Mouse (Mus musculus): ENCODE results near the gene F8a.
"Not testable (repeated sequence)": the region's sequence is repeated elsewhere in the genome, so short reads cannot be mapped to it uniquely, and the experiment has no call there.

F8a gene

DNA sequence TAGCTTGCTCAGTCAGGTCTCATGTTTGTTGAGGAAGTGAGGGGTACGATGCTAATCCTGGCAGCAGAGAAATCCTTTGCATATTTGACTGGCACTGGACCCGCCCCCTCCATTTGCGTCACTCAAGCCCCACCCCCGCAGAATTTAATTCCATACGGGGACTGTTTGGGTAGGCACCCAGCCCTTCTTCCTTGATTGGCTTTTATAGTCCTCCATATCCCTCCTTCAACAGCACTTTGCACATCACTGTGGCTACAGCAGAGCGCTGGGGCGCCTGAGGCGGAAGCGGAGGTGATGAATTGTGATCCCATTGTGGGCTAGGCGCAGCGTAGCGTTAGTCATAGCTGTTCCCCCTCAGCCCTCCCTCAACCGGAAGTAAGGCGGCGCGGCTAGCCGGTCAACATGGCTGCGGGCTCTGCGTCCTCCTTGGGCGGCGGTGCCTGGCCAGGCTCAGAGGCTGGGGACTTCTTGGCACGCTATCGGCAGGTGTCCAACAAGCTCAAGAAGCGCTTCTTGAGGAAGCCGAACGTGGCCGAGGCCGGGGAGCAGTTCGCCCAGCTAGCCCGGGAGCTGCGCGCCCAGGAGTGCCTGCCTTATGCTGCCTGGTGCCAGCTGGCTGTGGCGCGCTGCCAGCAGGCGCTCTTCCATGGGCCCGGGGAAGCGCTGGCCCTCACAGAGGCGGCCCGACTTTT is at the start of gene F8a:
F8a (plus strand) TSS at position 378 of the 692 bp plus-strand sequence.
- peak; percentile 87 to 88 for DNase-seq

DNA sequence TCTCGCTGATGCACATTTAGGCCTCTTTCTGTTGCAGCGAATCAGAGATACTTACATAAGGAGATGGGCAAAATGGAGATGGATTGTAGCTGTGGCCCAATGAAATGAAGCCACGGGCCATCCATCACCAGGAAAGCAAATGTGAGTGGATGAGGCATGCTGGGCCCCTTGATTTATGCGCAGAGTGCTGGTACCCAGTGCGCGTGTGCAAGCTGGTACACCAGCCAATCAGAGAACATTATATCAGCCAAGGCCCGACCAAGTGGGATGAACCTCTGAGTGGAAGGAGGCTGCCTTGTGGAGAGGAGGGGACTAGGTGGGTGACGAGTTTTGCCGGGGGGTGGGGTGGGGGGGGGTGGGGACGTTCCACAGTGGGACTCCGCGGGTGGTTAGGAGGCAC is 36.2 kb upstream of the F8a start, which contains the start of gene Xlr3b:
Xlr3b (plus strand) TSS at position 274 of the 400 bp plus-strand sequence.
- peak in 1 of 2 experiments; percentile 11 for DNase-seq

DNA sequence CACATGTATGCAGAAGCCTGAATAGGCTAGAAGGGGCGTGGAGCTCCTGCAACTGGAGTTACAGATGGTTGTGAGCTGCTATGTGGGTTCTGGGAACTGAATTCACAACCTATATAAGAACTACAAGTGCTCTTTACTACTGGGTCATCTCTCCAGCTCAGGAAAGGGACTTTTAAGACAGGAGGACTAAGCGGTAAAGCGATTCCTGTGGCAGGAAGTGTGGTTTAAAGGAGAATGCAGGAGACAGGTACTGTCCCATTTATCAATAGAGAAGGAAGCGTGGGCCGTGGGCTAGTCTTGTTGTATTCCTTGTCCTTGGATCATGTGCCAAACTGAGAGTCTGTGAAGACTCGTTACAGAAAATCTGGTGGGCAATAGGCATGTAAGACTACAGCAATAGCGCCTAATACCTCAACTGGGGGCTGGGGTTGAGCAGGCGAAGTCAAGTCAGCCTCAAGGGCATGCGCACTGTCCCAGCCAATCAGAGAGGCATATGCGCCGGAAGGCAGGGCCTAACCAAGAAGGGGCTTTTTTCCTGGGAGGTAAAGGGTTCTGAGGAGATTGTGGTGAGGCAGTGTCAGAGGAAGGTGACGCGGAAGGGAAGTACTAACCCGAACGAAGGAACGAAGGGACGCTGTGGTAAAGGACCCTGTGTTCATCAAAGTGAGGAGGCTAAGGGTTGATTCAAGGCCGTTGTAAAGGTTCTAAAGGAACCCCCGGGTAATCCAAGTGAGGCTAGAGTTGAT is 14.1 kb upstream of the F8a start, which contains the start of gene Xlr4b:
Xlr4b (plus strand) TSS at position 515 of the 746 bp plus-strand sequence.
- not testable (repeated sequence) for DNase-seq

DNA sequence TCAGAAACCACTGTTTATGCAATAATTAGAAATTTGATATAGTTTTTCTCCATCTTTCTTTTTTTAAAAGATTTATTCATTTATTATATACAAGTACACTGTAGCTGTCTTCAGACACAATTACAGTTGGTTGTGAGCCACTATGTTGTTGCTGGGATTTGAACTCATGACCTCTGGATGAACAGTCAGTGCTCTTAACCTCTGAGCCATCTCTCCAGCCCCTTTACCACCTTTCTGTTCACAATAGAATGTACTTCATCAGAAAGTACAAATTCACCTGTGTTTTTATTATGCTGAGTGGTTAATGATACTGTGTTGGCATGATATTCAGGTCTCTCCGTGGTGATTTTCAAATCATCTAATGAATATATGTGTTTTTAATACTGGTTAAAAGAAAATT is 2.7 kb upstream of the F8a start:
- no peak for DNase-seq

DNA sequence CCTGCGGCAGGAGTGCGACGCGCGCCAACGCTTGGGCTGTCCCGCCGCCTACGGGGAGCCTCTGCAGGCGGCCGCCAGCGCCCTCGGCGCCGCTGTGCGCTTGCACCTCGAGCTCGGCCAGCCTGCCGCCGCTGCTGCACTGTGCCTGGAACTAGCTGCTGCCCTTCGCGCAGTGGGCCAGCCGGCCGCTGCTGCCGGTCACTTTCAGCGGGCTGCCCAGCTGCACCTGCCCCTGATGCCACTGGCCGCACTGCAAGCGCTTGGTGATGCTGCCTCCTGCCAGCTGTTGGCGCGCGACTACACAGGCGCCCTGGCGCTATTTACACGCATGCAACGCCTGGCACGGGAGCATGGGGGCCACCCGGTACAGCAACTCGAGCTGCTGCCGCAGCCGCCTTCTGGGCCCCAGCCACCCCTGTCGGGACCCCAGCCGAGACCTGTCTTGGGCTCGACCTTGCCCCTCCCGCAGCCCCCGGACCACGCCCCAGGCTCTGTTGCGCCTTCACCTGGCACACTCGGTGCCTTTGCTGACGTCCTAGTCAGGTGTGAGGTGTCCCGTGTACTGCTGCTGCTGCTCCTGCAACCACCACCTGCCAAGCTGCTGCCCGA is 619 bp downstream of the F8a start:
- peak; percentile 66 to 71 for DNase-seq

DNA sequence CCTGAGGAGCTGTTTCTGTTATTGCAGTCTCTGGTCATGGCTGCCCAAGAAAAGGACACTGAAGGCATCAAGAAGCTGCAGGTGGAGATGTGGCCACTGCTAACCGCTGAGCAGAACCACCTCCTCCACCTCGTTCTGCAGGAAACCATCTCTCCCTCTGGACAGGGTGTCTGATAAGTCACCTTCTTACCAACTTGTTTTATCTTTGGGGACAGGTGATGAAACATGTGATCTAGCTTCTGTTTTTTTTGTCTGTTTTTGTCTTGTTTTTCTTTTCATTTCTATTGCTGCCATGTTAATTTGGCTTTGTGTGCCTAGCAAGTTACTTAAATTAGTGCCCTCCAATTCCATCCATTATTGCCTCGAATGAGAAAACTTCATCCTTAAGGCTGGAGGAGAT is 1.2 kb downstream of the F8a start:
- no peak for DNase-seq

DNA sequence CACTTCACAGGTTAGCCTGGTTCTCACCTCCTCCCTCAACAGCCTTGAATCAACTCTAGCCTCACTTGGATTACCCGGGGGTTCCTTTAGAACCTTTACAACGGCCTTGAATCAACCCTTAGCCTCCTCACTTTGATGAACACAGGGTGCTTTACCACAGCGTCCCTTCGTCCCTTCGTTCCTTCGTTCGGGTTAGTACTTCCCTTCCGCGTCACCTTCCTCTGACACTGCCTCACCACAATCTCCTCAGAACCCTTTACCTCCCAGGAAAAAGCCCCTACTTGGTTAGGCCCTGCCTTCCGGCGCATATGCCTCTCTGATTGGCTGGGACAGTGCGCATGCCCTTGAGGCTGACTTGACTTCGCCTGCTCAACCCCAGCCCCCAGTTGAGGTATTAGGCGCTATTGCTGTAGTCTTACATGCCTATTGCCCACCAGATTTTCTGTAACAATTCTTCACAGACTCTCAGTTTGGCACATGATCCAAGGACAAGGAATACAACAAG is 14.8 kb downstream of the F8a start, which contains the start of gene Xlr4c:
Xlr4c (minus strand) TSS at position 310 of the 505 bp plus-strand sequence.
- not testable (repeated sequence) for DNase-seq

DNA sequence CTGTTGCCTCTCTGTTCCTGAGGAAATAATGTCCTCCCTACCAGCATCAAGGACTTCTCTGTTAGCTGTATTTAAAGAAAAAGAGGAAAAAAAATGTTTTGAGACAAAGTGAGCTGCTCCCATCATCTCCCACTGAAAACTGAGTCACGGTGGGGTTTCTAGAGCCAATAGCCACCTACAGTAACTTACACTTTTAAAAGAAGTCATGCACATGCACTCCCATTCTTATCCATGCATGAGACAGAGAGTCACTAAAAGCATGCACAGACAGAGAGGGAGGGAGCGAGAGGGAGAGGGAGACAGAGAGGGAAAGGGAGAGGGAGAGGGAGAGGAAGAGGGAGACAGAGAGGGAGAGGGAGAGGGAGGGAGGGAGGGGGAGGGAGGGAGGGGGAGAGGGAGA is 34.3 kb downstream of the F8a start:
- not testable (repeated sequence) for DNase-seq

DNA sequence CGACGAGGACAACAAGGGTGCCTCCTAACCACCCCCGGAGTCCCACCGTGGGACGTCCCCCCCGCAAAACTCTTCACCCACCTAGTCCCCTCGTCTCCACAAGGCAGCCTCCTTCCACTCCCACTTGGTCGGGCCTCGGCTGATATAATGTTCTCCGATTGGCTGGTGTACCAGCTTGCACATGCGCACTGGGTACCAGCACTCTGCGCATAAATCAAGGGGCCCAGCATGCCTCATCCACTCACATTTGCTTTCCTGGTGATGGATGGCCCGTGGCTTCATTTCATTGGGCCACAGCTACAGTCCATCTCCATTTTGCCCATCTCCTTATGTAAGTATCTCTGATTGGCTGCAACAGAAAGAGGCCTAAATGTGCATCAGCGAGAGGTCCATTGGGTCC is 37.2 kb downstream of the F8a start, which contains the start of gene Xlr3c:
Xlr3c (minus strand) TSS at position 121 of the 400 bp plus-strand sequence.
- DNase-seq, result not testable (repeated sequence)
